Mouse (Mus musculus): ENCODE data around the gene Rpp14.

DNA sequence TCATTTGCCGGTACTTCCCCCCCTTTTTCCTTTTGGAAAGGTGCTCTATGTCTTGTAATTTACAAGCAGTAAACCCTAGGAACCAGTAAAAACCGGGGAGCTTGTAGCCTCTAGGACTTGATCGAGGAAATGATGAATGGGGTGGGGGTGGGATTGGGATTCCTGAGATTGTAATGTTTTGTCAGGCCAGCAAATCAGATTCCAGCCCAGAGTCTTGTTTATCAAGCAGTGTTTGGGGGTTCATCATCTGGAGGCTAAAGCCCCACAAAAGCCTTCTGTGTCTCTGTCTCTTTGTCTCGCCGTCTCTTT, 18.5 kb downstream of the Rpp14 start:
- TF ChIP-seq CTCF (IDR thresholded peaks at IDR 0.05; ENCODE audit: borderline replicate concordance, insufficient read depth, low read depth, low read length), result no peak
- TF ChIP-seq POLR2A (IDR thresholded peaks at IDR 0.05; ENCODE audit: borderline replicate concordance, insufficient read depth, low read length), result no peak

All from cerebellum, adult 2 months (tissue).